Mouse (Mus musculus): ENCODE results near the gene Pemt.

GRCm38 (mm10) chr11:60094909-60095810, 48.9 kb upstream of the Pemt start:
- TF ChIP-seq CTCF (IDR thresholded peaks at IDR 0.05; ENCODE audit: extremely low read depth, insufficient read depth, insufficient read length, insufficient replicate concordance): no peak
- no peak for TF ChIP-seq POLR2A (IDR thresholded peaks at IDR 0.05; ENCODE audit: low read depth, low read length)
